Mouse (Mus musculus): ENCODE measurements at regions not wholly inside any gene's neighbourhood (a gene's known extent, or its start where the extent isn't known, plus 50 kb on each side); places are given as distances from the start of the nearest gene placed in this dataset.

DNA sequence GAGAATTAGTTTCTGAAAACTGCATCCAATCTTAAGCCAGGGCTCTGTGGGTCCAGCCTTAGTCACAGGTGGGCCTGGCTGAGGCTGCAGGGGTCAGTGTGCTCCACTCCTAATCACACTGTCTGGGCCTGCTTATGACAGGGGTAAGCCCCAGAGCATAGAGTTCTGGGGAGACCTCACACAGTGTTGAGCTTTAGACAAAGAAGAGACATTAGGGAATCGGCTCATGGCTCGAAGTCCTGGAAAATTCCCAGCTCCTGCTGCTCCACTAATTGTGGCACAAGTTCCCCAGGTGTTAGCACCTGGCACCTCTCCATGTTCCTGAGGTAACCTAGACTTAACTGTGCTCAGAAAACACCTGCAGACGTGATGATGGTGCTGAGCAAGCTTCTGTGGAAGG is 115.8 kb downstream of the Thbs2 start:
- H3K4me1 ChIP-seq (ENCODE audit: control insufficient read depth, insufficient read depth, low read length), result no peaks in the 10 kb centered on the region
- TF ChIP-seq POLR2A (IDR thresholded peaks at IDR 0.05; ENCODE audit: borderline replicate concordance, extremely low read depth, low read depth, low read length), result no peak
- no peak for TF ChIP-seq CTCF (IDR thresholded peaks at IDR 0.05; ENCODE audit: insufficient read depth, low read length)
- WGBS, result 57% methylated on average over 3 of the region's 3 CpGs
- H3K4me3 ChIP-seq (replicated peaks; ENCODE audit: extremely low read depth, low read depth, low read length), result no peak overlapping the region
- no peak for DNase-seq

DNA sequence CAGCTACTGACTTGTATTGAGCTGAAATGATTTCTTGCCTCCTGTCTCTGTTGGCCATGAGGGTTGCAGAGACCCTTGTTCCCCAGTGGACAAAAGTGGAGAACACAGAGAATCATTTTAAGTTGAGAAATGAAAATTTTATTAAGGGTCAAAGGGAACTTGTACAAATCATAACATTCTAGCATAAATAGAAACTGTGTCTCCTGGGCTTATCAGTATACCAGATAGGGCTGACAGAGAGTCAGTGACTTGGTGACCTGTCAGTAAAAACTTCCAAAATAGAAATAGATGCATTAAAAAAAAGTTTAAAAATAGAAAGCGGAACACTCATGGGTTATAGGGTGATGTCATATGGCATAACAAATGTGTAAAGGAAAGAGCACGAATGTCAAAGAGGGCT is 117.9 kb downstream of the Thbs2 start:
- Histone ChIP-seq H3K4me3 (replicated peaks; ENCODE audit: extremely low read depth, low read depth, low read length) (no peak overlapping the region), H3K4me1 (ENCODE audit: control insufficient read depth, insufficient read depth, low read length) (no peaks in the 10 kb centered on the region)
- DNase-seq, result no peak
- TF ChIP-seq CTCF (IDR thresholded peaks at IDR 0.05; ENCODE audit: insufficient read depth, low read length) (no peak), POLR2A (IDR thresholded peaks at IDR 0.05; ENCODE audit: borderline replicate concordance, extremely low read depth, low read depth, low read length) (no peak)
- 37% methylated on average over 2 of the region's 2 CpGs for WGBS

DNA sequence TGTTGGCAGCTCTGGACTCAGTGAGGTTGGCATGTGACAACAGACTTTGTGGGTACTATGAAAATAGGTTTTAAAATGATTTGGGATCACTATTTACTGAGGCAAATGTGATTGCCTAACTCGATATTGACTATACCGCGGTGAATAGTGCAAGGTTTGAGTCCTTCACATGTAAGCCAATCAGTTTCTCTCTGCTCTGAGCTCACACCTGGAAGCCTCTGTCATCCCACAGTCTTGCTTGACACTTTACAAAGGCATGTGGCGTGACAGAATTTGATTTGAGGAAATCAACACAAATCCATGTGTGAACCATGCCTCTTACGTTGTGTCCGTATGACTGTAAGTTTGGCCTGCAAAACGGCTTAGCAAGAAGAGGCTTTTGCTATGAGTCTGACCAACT is 122.9 kb downstream of the Thbs2 start:
- DNase-seq, result no peak
- Histone ChIP-seq H3K4me3 (replicated peaks; ENCODE audit: extremely low read depth, low read depth, low read length) (no peak overlapping the region), H3K4me1 (ENCODE audit: control insufficient read depth, insufficient read depth, low read length) (peaks cover 2% of the 10 kb centered on the region; the same call in 1 of the 2 replicates)
- TF ChIP-seq POLR2A (IDR thresholded peaks at IDR 0.05; ENCODE audit: borderline replicate concordance, extremely low read depth, low read depth, low read length) (no peak), CTCF (IDR thresholded peaks at IDR 0.05; ENCODE audit: insufficient read depth, low read length) (no peak)
- WGBS, result 82% methylated on average over 7 of the region's 7 CpGs

DNA sequence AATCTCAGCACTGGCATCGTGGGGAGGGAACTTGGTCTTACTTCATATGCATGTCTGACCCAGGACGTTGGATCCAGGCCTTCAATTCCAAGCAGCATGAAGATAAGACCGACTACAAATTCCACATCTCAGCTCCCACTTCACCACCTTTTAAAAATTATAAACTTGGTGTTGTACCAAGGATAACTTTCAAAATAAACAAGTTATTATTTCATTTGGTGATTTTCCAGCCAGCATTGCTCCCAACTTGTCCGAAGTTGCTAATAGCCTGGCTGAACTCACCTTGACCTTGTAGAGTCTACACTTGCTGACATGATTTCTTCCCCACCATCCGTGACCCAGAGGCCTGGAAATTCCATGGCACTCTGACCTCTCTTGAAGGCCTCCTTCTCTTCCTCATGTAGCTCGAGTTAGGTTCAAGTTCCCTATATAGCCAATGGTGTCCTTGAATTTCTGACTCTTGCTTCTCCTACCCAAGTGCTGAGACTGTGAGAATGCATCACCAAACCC is 123.7 kb downstream of the Thbs2 start:
- no peak for TF ChIP-seq CTCF (IDR thresholded peaks at IDR 0.05; ENCODE audit: insufficient read depth, low read length)
- peaks cover 2% of the 10 kb centered on the region; the same call in 1 of the 2 replicates for H3K4me1 ChIP-seq (ENCODE audit: control insufficient read depth, insufficient read depth, low read length)
- DNase-seq, result no peak
- no peak overlapping the region for H3K4me3 ChIP-seq (replicated peaks; ENCODE audit: extremely low read depth, low read depth, low read length)
- 46% methylated on average over 6 of the region's 6 CpGs for WGBS

DNA sequence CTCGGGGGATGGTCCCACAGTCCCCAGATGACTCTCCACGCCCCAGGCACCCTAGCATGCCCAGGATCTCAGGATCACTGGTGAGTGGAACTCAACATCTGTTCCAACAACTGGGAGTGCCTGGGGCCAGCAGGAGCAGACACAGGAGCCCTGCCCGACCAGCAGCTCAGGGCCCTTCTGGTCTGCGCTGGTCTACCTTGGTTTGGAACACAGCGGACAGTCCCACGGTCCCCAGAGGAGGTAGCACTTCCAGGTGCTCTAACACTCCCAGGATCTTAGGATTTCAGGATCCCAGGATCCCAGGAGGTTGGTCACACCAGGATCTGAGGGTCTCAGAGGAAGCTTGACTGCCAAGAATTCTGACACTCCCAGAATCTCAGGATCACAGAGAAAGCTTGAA is 131.8 kb downstream of the Thbs2 start:
- no peak overlapping the region for H3K4me3 ChIP-seq (replicated peaks; ENCODE audit: extremely low read depth, low read depth, low read length)
- no peaks in the 10 kb centered on the region for H3K4me1 ChIP-seq (ENCODE audit: control insufficient read depth, insufficient read depth, low read length)
- WGBS, result 79% methylated on average over 6 of the region's 6 CpGs
- no peak for TF ChIP-seq POLR2A (IDR thresholded peaks at IDR 0.05; ENCODE audit: borderline replicate concordance, extremely low read depth, low read depth, low read length)
- no peak for TF ChIP-seq CTCF (IDR thresholded peaks at IDR 0.05; ENCODE audit: insufficient read depth, low read length)
- no peak for DNase-seq

DNA sequence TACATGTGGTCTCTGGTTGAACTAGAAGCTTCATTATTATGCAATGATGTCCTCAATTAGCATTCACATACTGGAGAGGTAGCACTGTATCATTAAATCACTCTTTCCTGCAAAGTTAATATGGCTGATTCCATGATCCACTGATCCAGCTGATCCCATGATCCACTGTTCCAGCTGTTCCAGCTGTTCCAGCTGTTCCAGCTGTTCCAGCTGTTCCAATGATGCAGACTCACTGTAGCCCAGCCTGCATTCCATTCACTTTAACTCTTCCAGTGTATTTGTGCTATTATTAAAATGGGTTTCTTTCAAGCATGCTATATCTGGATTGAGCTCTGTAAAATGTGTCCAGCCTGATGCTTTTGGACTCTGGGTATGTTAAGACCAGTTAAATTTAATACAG is 136.8 kb downstream of the Thbs2 start:
- Histone ChIP-seq H3K4me1 (ENCODE audit: control insufficient read depth, insufficient read depth, low read length) (no peaks in the 10 kb centered on the region), H3K4me3 (replicated peaks; ENCODE audit: extremely low read depth, low read depth, low read length) (no peak overlapping the region)
- no peak for TF ChIP-seq POLR2A (IDR thresholded peaks at IDR 0.05; ENCODE audit: borderline replicate concordance, extremely low read depth, low read depth, low read length)
- TF ChIP-seq CTCF (IDR thresholded peaks at IDR 0.05; ENCODE audit: insufficient read depth, low read length), result no peak
- DNase-seq, result no peak

DNA sequence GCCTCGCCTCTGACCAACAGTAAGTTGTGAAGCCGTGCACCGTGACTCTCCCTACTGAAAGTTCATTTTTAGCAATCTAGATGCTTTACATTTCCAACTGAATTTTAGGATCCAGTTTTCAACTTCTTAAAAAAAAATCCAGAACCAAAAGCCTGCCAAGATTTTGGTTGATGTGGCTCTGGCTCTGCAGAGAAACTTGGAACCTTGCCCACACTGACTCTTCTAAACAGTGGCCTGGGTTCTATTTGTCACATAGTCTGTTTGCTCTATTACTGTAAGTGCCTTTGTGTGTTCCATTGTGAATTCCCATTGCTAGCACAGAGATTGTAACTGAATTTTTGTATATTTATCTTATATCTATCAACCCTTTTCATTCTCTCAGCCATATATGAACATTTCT is 140.8 kb downstream of the Thbs2 start:
- 47% methylated on average over 3 of the region's 3 CpGs for WGBS
- no peak for DNase-seq
- Histone ChIP-seq H3K4me3 (replicated peaks; ENCODE audit: extremely low read depth, low read depth, low read length) (no peak overlapping the region), H3K4me1 (ENCODE audit: control insufficient read depth, insufficient read depth, low read length) (no peaks in the 10 kb centered on the region)
- TF ChIP-seq POLR2A (IDR thresholded peaks at IDR 0.05; ENCODE audit: borderline replicate concordance, extremely low read depth, low read depth, low read length), result no peak
- TF ChIP-seq CTCF (IDR thresholded peaks at IDR 0.05; ENCODE audit: insufficient read depth, low read length), result no peak

DNA sequence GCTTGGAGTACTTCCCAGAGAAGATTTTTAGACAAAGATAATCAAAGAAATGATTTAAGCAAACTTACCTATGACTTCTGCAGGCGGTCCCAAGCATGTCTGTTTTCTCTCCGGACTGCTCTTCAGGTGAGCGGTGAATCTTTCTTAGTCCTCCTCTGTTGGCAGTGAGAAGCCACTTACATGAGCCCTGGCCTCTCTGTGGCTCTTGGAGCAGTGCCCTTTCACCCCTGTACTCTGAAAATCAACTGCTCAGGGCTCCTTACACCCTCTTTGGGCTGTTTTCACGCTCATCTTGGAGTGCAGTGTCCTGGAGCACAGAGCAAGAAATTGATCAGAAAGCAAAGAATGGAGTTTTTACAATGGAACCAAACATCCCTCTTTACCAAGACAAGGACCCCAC is 142.0 kb downstream of the Thbs2 start:
- WGBS, result 77% methylated on average over 4 of the region's 4 CpGs

DNA sequence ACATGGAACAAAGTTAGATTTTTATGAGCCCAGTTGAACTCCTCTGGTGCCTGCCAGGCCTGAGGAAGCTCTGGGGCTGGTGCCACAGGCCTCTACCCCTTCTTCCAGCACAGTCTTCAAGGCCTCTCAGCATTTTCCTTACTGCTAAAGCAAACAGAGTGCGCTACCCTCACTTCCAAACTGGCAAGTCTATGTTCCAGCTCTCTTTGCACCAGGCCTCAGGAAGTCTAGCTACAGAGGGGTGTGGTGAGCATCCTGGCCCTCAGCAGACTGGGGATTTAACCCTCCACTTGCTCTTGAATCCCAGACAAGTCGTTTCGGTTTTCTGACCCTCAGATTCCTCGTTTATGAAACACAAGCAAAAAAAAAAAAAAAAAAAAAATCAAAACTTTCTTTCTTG is 142.4 kb downstream of the Thbs2 start:
- TF ChIP-seq POLR2A (IDR thresholded peaks at IDR 0.05; ENCODE audit: borderline replicate concordance, extremely low read depth, low read depth, low read length) (no peak), CTCF (IDR thresholded peaks at IDR 0.05; ENCODE audit: insufficient read depth, low read length) (no peak)
- H3K4me3 ChIP-seq (replicated peaks; ENCODE audit: extremely low read depth, low read depth, low read length), result no peak overlapping the region
- WGBS, result 35% methylated on average over 4 of the region's 4 CpGs
- no peak for DNase-seq
- H3K4me1 ChIP-seq (ENCODE audit: control insufficient read depth, insufficient read depth, low read length), result no peaks in the 10 kb centered on the region

More for the DNA sequence above, 142.0 kb downstream of the Thbs2 start:
- H3K4me1 ChIP-seq (ENCODE audit: control insufficient read depth, insufficient read depth, low read length), result no peaks in the 10 kb centered on the region
- H3K4me3 ChIP-seq (replicated peaks; ENCODE audit: extremely low read depth, low read depth, low read length), result no peak overlapping the region
- DNase-seq, result no peak
- no peak for TF ChIP-seq CTCF (IDR thresholded peaks at IDR 0.05; ENCODE audit: insufficient read depth, low read length)
- no peak for TF ChIP-seq POLR2A (IDR thresholded peaks at IDR 0.05; ENCODE audit: borderline replicate concordance, extremely low read depth, low read depth, low read length)

DNA sequence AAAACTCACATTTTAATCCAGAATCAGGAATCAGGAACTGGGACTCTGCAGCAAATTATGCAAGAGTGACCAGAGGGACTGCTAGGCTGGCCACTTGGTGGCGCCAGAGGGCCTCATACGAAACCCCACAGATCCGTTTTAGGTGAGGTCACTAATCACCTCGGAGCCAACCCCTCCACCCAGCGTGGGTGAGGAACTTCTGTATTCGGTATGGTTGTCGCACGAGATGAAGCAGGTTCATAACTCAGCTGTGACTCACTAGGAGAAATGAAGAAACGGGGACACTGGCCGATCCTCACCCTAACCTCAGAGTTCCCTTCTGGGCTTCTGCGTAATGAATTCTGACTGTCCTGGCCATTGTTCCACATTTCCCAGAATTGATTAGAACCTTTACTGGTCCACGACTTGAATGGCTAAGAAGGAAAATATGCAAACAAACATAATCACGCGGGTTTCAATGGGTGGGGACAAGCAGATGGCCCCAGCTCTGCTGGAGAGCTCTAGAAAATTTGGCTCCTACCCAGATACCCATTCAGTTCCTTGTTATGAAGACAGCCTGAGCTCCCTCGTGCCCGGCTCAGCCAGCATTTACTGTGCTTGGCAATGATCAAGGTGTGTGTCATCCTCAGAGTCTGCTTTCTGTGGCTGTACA is 148.1 kb downstream of the Thbs2 start:
- peak; percentile 45 for DNase-seq
- TF ChIP-seq POLR2A (IDR thresholded peaks at IDR 0.05; ENCODE audit: borderline replicate concordance, extremely low read depth, low read depth, low read length) (no peak), CTCF (IDR thresholded peaks at IDR 0.05; ENCODE audit: insufficient read depth, low read length) (peak; percentile 69)
- WGBS, result 26% methylated on average over 16 of the region's 16 CpGs
- Histone ChIP-seq H3K4me1 (ENCODE audit: control insufficient read depth, insufficient read depth, low read length) (no peaks in the 10 kb centered on the region), H3K4me3 (replicated peaks; ENCODE audit: extremely low read depth, low read depth, low read length) (no peak overlapping the region)

All from lung, adult 2 months (tissue).